Mouse (Mus musculus) urinary bladder, postnatal 4 days (tissue): ENCODE data around the gene Slc24a4.
"Not testable (repeated sequence)": the region's sequence is repeated elsewhere in the genome, so short reads cannot be mapped to it uniquely, and the experiment has no call there.

Experiments
- DNase-seq, 2 experiments: peaks; one replicate each; pipeline ENCODE4 v3.0.0; 2021 to 2022; ENCODE audit warnings: low spot score in 2 of 2

The Slc24a4 gene

DNA sequence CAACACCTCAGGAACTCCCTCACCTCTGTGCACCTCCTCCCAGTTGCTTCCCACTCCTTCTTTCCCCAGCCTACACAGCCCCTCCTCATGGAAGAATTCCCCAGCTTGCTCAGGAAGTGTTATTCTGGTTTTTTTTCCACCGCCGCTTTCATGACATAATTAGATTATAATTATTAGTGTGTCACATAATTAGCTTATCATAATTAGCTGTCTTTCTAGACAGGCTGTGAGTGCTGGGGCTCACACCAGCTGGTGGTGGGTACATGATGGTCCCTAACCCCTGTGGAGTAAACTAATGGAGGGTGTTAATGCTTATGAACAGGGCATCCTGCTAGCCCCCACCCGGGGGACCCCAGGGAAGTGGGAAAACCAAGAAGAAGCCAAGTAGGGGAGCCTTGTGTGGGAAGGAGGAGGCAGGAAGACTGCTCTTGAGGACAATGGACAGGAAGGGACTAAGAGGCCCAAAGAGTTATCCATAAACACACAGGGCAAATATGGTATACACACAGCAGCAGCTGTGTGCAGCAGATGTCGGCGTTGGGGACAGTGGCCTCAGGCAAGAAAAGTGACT, 38.2 kb downstream of the Slc24a4 start:
- DNase-seq, result no peak

DNA sequence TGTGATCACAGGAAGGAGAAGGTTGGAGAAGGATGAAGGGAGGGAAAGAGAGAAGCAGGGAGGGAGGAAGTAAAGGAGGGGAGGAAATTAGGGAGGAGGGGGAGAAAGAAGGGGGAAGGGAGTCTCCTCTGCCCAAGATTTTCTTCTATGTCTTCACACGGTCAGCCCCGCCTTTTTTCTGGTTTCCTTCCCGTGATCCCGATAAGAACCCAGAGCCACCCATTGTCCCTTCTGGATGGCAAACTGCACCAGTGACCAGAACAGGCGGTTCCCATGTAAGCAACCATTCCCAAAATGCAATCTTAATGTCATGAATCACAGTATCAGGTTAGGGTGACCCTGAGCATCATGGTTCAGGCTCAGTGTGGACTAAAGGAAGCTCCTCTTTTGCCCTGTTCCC, 38.8 kb downstream of the Slc24a4 start:
- DNase-seq, result no peak

GRCm38 (mm10) chr12:102172746-102173145, 44.2 kb downstream of the Slc24a4 start:
- no peak for DNase-seq

DNA sequence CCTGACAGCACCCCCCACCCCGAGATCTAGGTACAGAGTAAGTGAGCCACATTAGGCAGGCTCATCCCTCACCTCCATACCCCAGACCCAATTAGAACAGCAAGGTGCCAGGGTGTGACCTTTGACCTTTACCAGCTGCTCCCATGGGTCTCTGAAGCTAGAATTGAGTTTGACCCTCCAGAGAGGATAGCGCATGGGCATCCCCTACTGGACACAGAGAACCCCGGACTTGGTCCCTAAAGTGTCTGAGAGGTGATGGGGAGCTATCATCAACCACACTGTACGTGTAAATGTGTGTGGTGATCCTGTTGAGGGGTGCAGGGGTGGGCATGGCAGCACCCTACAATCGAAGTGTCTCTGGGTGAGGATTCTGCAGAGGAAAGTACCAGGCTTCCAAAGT, 44.8 kb downstream of the Slc24a4 start:
- DNase-seq, result no peak

DNA sequence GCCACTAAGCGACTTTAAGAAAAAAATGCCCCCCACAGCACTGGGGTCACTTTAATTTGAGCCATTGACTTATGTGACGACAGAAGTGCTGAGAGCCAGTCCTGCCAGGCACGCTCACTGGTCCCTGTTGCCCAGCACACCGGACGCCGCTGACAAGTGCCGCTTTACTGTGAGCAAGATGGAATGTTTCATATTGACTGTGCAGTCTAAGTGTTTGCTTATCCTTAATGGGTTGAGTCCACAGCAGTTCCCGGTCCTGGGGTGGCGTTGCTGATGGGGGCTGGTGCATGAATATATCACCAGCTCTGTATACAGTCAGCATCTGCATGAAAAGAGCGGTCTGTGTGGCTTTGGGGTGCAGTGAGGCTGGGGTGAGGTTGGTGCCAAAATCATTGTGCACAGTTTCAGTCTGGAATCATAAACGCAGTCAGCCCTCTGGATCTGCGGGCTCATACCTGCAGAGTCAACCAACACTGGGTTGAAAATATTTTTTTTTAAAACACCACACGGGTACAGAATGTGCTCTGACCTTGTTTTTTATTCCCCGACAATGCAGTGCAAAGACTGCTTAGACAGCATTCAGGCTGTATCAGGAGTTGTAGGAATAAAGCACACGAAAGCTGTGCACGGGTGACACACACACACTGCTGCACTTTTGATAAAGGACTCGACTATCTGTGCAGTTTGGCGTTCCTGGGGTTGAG, 52.0 kb downstream of the Slc24a4 start:
- DNase-seq, result no peak

DNA sequence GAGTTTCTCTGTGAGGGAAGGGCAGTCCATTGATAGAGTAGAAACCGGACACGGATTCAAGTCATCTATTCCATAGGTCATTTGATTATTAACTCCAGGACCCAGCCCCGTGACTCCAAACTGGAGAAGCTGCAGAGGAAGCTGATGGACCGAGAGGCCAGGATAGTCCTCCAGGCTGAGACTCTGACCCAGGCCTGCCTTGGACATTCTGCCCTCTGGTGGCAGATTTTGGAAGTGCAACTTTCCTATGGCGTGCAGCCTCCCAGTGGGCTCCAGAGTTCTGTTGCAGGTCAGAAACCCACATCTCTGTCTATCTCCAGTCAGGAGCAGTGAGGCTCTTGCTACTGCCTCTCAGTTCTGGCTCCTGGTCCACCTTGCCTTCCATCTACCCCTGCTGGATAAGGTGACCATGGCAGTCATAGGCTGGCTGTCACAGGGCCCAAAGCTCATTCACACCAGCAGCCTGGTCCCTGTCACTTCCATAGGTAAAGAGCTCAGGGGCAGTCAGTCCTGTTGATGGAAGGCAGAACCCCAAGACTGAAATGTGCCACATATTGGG, 53.3 kb downstream of the Slc24a4 start:
- DNase-seq, result peak; percentile 27 to 71

DNA sequence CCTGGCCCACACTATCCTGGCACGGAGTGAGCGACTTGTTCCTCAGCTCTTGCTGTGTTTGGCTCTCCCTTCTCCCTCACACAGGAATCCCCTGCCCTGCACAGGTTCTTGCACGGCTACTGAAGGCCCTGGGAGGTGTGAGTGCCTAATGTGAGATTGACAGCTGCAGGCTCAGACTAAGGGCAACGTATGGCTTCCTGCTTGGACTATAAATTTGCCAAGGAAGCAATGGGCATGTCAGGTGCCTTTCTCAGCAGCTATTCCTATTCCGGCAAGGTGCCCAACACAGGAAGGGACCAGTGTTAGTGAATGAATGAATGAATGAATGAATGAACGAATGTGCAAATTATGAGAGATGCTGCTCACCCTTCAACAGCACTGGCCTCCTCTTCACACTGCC, 54.1 kb downstream of the Slc24a4 start:
- no peak for DNase-seq

GRCm38 (mm10) chr12:102183201-102183600, 54.7 kb downstream of the Slc24a4 start:
- DNase-seq, result no peak

GRCm38 (mm10) chr12:102190820-102191219, 62.3 kb downstream of the Slc24a4 start:
- DNase-seq, result no peak

GRCm38 (mm10) chr12:102201516-102201915, 73.0 kb downstream of the Slc24a4 start:
- no peak for DNase-seq

DNA sequence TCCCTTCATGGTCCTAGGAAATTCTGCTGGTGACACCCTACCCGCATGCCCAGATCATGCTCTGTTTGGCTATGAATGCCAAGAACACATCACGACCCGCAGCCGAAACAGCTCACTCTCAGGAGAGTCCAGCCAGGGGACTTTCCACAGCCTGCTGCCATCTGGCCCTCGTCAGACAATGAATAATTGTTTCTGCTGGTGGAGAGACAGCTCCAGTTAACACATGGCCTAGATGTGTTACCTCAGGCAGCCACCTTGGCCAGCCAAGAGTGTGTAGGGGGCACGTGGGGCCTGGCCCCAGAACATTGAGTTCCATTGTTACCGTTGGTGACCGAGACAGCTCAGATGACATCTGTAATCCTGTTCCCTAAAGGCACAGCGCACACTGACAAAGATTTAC, 74.4 kb downstream of the Slc24a4 start:
- peak in 1 of 2 experiments; percentile 32 for DNase-seq

DNA sequence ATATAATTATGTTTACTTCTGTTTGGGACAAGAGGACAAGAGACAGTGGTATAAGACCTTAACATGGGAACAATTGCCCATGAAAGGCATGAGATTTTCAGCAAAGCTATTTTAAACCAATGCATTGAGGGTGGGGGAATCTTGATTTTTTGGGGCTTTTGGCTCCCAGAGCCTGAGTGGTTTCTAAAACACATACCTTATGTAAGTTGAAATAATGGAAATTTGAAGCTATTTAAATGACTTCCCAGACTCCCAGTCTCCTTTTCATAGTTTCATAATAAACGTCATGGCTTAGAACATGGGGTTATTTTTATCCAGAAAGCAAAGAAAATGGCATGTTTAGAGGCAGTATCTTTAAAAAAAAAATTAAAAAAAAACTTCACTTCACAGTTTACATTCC, 77.9 kb downstream of the Slc24a4 start:
- DNase-seq, result no peak

DNA sequence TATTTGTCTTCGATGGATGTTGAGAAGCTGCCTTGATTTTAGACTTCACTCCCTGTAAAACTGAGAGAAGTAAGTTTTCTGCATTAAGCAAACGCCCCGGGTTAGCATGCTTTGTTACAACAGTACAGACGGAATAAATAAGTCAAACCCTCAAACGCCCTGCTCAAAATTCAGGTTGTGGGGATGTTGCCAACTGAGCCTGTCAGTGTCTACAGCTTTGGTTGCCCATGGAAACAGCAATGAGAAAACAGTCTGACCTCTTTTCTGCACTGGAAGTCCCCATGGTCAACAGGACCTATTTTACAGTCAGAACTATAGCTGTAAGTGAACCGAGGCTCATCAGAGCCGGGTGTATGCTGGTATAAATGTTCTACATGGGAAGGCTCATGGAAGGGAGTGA, 78.7 kb downstream of the Slc24a4 start:
- DNase-seq, result no peak

DNA sequence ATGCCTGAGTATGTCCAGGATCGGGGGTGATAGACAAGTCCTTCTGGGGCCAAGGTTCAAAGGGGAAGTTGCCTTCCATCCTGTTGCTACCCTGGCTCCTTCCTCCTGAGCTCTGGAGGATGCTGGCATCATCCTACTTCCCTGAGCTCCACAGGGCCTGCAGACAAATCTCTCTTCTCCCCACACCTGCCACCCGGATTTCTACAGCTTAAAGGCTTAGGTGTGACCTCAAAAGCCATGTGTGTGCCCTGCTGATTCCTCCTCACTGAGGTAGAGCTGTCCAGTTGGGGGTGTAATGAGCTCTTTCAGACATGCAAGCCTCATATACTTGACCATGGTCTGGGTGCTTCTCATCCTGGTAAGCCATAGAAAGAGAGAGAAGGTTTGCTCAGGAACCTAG, 82.3 kb downstream of the Slc24a4 start:
- no peak for DNase-seq

GRCm38 (mm10) chr12:102223404-102223803, 94.9 kb downstream of the Slc24a4 start:
- no peak for DNase-seq

GRCm38 (mm10) chr12:102224112-102224511, 95.6 kb downstream of the Slc24a4 start:
- DNase-seq, result not testable (repeated sequence)

GRCm38 (mm10) chr12:102225165-102225564, 96.6 kb downstream of the Slc24a4 start:
- no peak for DNase-seq

DNA sequence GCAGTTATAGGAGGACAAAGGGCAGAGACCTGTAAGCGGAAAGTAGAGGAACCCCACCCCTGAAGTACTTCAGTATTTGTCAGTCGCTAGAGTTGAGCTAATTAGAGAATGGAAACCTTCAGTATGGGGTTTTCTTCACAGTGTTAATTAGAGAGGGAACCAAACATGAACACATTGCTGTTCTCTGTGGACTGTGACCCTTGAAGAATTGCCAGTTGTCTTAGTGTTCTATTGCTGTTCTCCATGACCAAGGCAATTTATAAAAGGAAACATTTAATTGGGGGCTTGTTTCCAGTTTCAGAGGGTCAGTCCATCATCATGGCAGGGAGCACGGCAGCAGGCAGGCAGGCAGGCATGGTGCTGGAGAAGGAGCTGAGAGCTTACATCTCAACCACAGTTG, 107.0 kb downstream of the Slc24a4 start:
- no peak for DNase-seq

DNA sequence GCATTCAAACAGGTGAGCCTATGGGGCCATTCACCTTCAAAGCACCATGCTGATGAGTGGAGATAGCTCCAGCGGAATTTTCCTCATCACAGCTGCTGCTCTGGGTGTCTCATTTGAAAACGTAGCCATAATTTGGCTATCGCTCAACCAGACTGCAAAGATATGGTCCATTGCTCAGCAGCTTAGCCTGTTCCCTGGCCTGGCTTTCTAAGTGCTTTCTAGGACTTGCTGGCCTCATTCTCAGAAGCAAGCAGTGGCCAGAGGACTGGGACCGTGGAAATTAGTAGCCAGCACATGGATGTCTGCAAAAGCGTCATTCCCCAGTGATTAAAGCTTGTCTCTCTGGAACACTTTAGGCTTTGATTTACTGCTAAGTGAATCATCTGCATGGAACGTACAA, 107.8 kb downstream of the Slc24a4 start:
- DNase-seq, result no peak

- DNase-seq, result no peak
Observed at GRCm38 (mm10) chr12:102242076-102242722, 113.7 kb downstream of the Slc24a4 start.

DNA sequence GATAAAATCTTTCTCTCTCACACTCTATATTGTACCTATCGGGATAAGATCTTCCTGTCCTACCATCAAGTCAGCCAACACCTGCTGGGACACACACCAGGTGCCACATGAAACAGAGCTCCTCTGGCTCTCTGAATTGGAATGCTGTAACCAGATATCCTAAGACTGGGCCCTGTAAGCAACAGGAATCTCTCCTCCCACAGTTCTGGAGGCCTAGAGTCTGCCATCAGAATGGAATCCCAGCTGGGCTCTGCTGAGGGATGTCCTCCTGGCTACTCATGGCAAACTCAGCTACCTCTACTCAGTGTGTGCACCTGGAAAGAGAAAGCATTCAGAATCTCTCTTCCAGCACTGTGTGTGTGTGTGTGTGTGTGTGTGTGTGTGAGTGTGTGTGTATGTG, 115.4 kb downstream of the Slc24a4 start:
- DNase-seq, result no peak

GRCm38 (mm10) chr12:102246226-102246625, 117.7 kb downstream of the Slc24a4 start:
- no peak for DNase-seq

DNA sequence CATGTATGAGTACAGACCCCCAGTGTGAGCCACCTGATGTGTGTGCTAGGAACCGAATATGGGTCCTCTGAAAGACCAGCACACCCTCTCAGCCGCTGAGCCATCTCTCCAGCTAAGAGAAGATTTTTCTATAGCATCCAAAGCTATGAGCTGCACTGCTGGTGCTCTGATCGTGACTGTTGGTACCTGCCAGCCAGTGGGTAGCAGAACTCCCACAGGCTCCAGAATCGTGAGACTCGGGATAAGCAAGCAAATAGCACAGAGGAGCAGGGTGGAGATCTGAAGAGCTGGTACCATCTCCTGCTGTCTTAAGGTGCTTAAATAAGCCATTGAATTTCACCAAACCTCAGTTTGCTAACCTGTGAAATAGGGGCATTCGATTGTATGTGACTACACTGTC, 119.6 kb downstream of the Slc24a4 start:
- no peak for DNase-seq
